Mouse (Mus musculus) forebrain, postnatal 0 days (tissue): ENCODE measurements around the gene Lbh. TPM values are rescaled to one million over a fixed set of nuclear protein-coding genes. Genes with fewer than 3 reads are reported as not detected.

Source experiments
- ATAC-seq: fragments of 200-750 bp; cut with Nextera tagmentation; 2 replicates; pipeline ENCODE4 v1.8.0; 2017; ENCODE audit warnings: mild to moderate bottlenecking, moderate library complexity
- DNase-seq: peaks from one replicate; pipeline ENCODE4 v3.0.0-alpha.2; 2015
- H3K27ac ChIP-seq: fragments of 300-500 bp; sonication (generic); 2 replicates; pipeline ENCODE4 v1.5.1; 2014; ENCODE audit warnings: low read depth, mild to moderate bottlenecking, antibody characterized with exemption, low read length, moderate library complexity, mixed read lengths
- H3K27me3 ChIP-seq: fragments of 300-500 bp; sonication (generic); 2 replicates; pipeline ENCODE4 v1.6.1; 2014; ENCODE audit warnings: mild to moderate bottlenecking, low read length, mixed read lengths; ENCODE audit not compliant: insufficient read depth
- H3K36me3 ChIP-seq: fragments of 300-500 bp; sonication (generic); 2 replicates; pipeline ENCODE4 v1.6.1; 2014; ENCODE audit warnings: mild to moderate bottlenecking, moderate library complexity; ENCODE audit not compliant: insufficient read depth
- H3K4me1 ChIP-seq: fragments of 300-500 bp; sonication (generic); 2 replicates; pipeline ENCODE4 v1.6.1; 2014; ENCODE audit warnings: antibody characterized with exemption; ENCODE audit not compliant: insufficient read depth
- H3K4me2 ChIP-seq: fragments of 300-500 bp; sonication (generic); 2 replicates; pipeline ENCODE4 v1.6.1; 2014; ENCODE audit warnings: low read depth, mild to moderate bottlenecking, moderate library complexity
- H3K4me3 ChIP-seq: fragments of 300-500 bp; sonication (generic); 2 replicates; pipeline ENCODE4 v1.5.1; 2014; ENCODE audit warnings: low read depth, low read length, mixed read lengths
- H3K9ac ChIP-seq: fragments of 300-500 bp; sonication (generic); 2 replicates; pipeline ENCODE4 v1.6.1; 2014; ENCODE audit warnings: mild to moderate bottlenecking
- H3K9me3 ChIP-seq: fragments of 300-500 bp; sonication (generic); 2 replicates; pipeline ENCODE4 v1.6.1; 2016; ENCODE audit warnings: low read length
- CTCF ChIP-seq: sonication (generic); IDR thresholded peaks from 2 replicates; pipeline ENCODE4 v1.5.1; 2016; ENCODE audit warnings: antibody characterized with exemption, control low read depth, low read depth
- WGBS: fragments of 180-500 bp; shearing (Covaris S2); extraction: QIAGEN DNeasy Blood & Tissue Kit; methylation state at CpG from one replicate; pipeline ENCODE4 v1.1.7; 2014; 5-methylcytosine and 5-hydroxymethylcytosine counted together
- polyA plus RNA-seq: library from polyadenylated mRNA; unstranded; fragments of >200 nt; fragmentation: Nextera tagmentation; extraction: Ambion mirVana; gene quantifications from 2 replicates; pipeline ENCODE4 v1.2.1, GENCODE M21; 2015
- total RNA-seq: library from RNA; depleted of rRNA; stranded (reverse); fragments of >200 nt; gene quantifications from 2 replicates; pipeline ENCODE4 v1.2.3, GENCODE M21; 2014; rRNA removed

Gene Lbh
- total and polyA plus RNA-seq, 2 experiments from 2014 or later, result 3.0 to 66.7 TPM

GRCm38 (mm10) chr17:72989025-72989424 lies 70.9 kb downstream of the Lbh start:
- 69% methylated on average over 6 of the region's 6 CpGs for WGBS
- Histone ChIP-seq H3K9ac (no peak overlapping the region), H3K4me2 (no peak overlapping the region), H3K36me3 (no peaks in the 10 kb centered on the region), H3K4me1 (no peaks in the 10 kb centered on the region), H3K4me3 (no peak overlapping the region), H3K27me3 (no peaks in the 10 kb centered on the region), H3K27ac (no peak overlapping the region), H3K9me3 (no peaks in the 10 kb centered on the region)
- DNase-seq (no peak), ATAC-seq (no peak)
- TF ChIP-seq CTCF, result no peak

Other genes with a start within 250 kb of the Lbh start
- gene Ypel5, start 81.9 kb upstream of the Lbh start, total RNA-seq, result 73.5 and 77.5 TPM in 2 replicates
- gene Ypel5, start 81.9 kb upstream of the Lbh start, polyA plus RNA-seq, result 124 and 128 TPM in 2 replicates
- gene Lclat1, start 189.7 kb downstream of the Lbh start, total RNA-seq, result 23.9 and 28.4 TPM in 2 replicates
- 8.1 and 11.9 TPM in 2 replicates for gene Lclat1, start 189.7 kb downstream of the Lbh start, polyA plus RNA-seq